ENCODE assay signal across 25 mouse cellular contexts in genomic region chr12:112774026-112774425, GRCm38 (mm10). TPM values are rescaled to one million over a fixed set of nuclear protein-coding genes. Genes with fewer than 3 reads are reported as not detected.
"Had no signal": no experiment of that assay in that cellular context is flagged by ENCODE, and none has a peak within 500 bp of the region (broad histone marks: within the 10 kb centered on the region; RNA-seq: fewer than 3 reads in every experiment).

No protein-coding gene starts in this region.

- H3K36me3 ChIP-seq: heart, embryonic 13.5 days; heart, embryonic 15.5 days; hindbrain, embryonic 10.5 days; hindbrain, embryonic 12.5 days; kidney, embryonic 15.5 days; limb, embryonic 12.5 days; limb, embryonic 15.5 days; liver, embryonic 12.5 days had no signal

- DNase-seq: gastrocnemius, postnatal 25 days; heart, adult 2 months; kidney, adult 11 months; kidney, adult 2 months; kidney, adult 9 months; kidney, postnatal 14 days; kidney, postnatal 36 days; layer of hippocampus, adult 9-11 months; layer of hippocampus, postnatal 36 days; left cerebral cortex, postnatal 4 days had no signal

- H3K9ac ChIP-seq: heart, embryonic 15.5 days; hindbrain, embryonic 12.5 days; hindbrain, embryonic 14.5 days; kidney, embryonic 15.5 days; limb, embryonic 12.5 days; limb, embryonic 15.5 days; liver, embryonic 12.5 days; liver, embryonic 14.5 days had no signal

- H3K27me3 ChIP-seq: hindbrain, embryonic 12.5 days; kidney, embryonic 15.5 days; limb, embryonic 12.5 days; limb, embryonic 15.5 days had no signal

- H3K4me1 ChIP-seq: hindbrain, embryonic 12.5 days; kidney, embryonic 15.5 days; limb, embryonic 12.5 days; limb, embryonic 15.5 days; liver, embryonic 12.5 days had no signal

- ATAC-seq: hindbrain, embryonic 16.5 days; inflammation-experienced regulatory T-cells, adult 6 months; intestine, embryonic 16.5 days; liver, embryonic 12.5 days had no signal

- H3K9me3 ChIP-seq: heart, embryonic 15.5 days; hindbrain, embryonic 12.5 days; limb, embryonic 15.5 days had no signal

- H3K27ac ChIP-seq: heart, adult 2 months; heart, embryonic 13.5 days; heart, embryonic 15.5 days; hindbrain, embryonic 12.5 days; hindbrain, embryonic 14.5 days; kidney, embryonic 15.5 days; kidney, postnatal 0 days; limb, embryonic 12.5 days; limb, embryonic 15.5 days; liver, embryonic 12.5 days; liver, embryonic 14.5 days had no signal

- H3K4me3 ChIP-seq: heart, adult 2 months; heart, embryonic 15.5 days; hindbrain, embryonic 10.5 days; hindbrain, embryonic 12.5 days; kidney, embryonic 15.5 days; limb, embryonic 12.5 days; limb, embryonic 15.5 days; liver, embryonic 12.5 days had no signal

- H3K4me2 ChIP-seq: hindbrain, embryonic 12.5 days; hindbrain, embryonic 14.5 days; kidney, embryonic 15.5 days; limb, embryonic 12.5 days; limb, embryonic 15.5 days; liver, embryonic 12.5 days had no signal

RNA-seq across cellular contexts. Expression of gene Ahnak2, which starts 28.4 kb away (rescaled TPM):
- total RNA-seq: granulocyte monocyte progenitor cell, adult 5-6 weeks had no signal
- polyA plus RNA-seq: inflammation-experienced regulatory T-cells, adult 6 months had no signal
